Mouse (Mus musculus): ENCODE data around the gene Mef2b. TPM values are rescaled to one million over a fixed set of nuclear protein-coding genes. Genes with fewer than 3 reads are reported as not detected.

The Mef2b gene
- polyA plus RNA-seq, 1 experiment: 0.16 TPM

DNA sequence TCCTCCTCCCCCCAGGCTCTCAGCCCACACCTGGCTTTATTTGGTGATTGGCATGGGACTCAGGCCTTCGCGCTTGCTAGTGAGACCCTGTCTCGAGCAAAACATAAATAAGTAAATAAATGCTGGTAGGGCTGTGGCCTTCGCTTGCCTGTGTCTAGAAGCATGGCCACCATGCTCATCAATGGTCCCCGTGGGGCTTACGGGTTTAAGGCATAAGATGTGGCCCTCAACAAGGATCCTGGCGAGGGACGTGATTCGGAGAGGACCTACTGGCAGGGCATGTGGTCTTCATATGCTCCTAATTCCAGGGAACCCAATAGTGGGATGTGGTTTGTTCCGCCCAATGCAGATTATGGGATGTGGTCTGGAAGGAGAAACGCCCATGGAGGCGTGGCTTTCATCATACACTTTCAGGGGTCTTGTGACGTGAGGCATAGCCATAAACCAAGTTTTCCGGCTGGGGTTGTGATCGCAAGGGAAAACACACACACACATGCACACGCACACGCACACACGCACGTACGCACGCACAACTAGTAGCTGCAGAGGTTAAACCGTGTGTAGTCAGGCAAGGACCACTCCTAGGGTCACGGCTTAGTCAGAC, 28.2 kb upstream of the Mef2b start:
- no peaks in the 10 kb centered on the region for H3K27me3 ChIP-seq (replicated peaks; ENCODE audit: control insufficient read depth, insufficient read depth, low read length)
- no peaks in the 10 kb centered on the region for H3K36me3 ChIP-seq (ENCODE audit: control insufficient read depth, insufficient read depth, low read length)
- no peak overlapping the region for H3K27ac ChIP-seq (ENCODE audit: insufficient read depth, low read depth, low read length)
- WGBS: 49% methylated on average over 23 of the region's 23 CpGs
- DNase-seq: no peak
- no peak overlapping the region for H3K4me3 ChIP-seq (ENCODE audit: insufficient read depth, low read depth, low read length)
- TF ChIP-seq CTCF (conservative IDR thresholded peaks at IDR 0.05; ENCODE audit: insufficient read depth, insufficient read length, low read depth, low read length): no peak
- no peak for TF ChIP-seq POLR2A (IDR thresholded peaks at IDR 0.05; ENCODE audit: low read depth, low read length)
- no peaks in the 10 kb centered on the region for H3K4me1 ChIP-seq (ENCODE audit: control insufficient read depth, insufficient read depth, low read length)

DNA sequence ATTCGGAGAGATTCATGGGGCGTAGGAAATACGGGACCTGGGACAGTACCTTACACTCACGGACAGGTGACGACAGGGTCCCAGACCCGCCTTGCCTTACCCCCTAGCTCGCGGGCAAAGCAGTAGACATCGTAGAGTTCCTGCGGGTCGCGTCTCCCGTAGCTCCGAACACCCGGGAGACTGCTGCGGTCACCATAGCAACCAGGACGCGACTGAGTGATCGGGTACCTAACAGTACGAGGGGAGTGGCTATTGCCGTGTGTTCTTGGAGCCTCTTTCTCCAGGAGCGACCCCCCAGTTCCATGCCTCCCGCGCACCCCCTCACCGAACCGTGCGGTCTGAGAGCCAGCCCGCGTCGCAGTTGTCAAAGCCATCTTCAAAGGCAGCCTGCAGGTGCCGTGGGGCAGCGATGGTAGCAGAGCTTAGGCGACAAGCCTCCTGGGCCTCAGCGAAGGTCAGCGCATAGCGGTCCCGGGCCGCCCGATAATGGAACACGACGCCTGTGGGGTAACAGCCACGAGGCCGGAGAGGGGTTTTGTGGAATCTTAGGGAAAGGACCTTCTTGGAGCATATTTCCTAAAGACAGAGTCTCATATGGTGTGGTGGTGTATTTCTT, 27.0 kb upstream of the Mef2b start:
- Histone ChIP-seq H3K27ac (ENCODE audit: insufficient read depth, low read depth, low read length) (no peak overlapping the region), H3K4me1 (ENCODE audit: control insufficient read depth, insufficient read depth, low read length) (no peaks in the 10 kb centered on the region), H3K36me3 (ENCODE audit: control insufficient read depth, insufficient read depth, low read length) (no peaks in the 10 kb centered on the region), H3K4me3 (ENCODE audit: insufficient read depth, low read depth, low read length) (no peak overlapping the region), H3K27me3 (replicated peaks; ENCODE audit: control insufficient read depth, insufficient read depth, low read length) (no peaks in the 10 kb centered on the region)
- WGBS: 7% methylated on average over 43 of the region's 43 CpGs
- TF ChIP-seq POLR2A (IDR thresholded peaks at IDR 0.05; ENCODE audit: low read depth, low read length) (no peak), CTCF (conservative IDR thresholded peaks at IDR 0.05; ENCODE audit: insufficient read depth, insufficient read length, low read depth, low read length) (no peak)
- no peak for DNase-seq

GRCm38 (mm10) chr8:70114488-70114887, 25.0 kb upstream of the Mef2b start:
- 17% methylated on average over 6 of the region's 6 CpGs for WGBS

GRCm38 (mm10) chr8:70114892-70115291, 24.6 kb upstream of the Mef2b start:
- H3K27me3 ChIP-seq (replicated peaks; ENCODE audit: control insufficient read depth, insufficient read depth, low read length): no peaks in the 10 kb centered on the region
- H3K27ac ChIP-seq (ENCODE audit: insufficient read depth, low read depth, low read length): no peak overlapping the region
- no peak for DNase-seq
- TF ChIP-seq POLR2A (IDR thresholded peaks at IDR 0.05; ENCODE audit: low read depth, low read length): no peak
- no peak for TF ChIP-seq CTCF (conservative IDR thresholded peaks at IDR 0.05; ENCODE audit: insufficient read depth, insufficient read length, low read depth, low read length)
- no peak overlapping the region for H3K4me3 ChIP-seq (ENCODE audit: insufficient read depth, low read depth, low read length)
- H3K4me1 ChIP-seq (ENCODE audit: control insufficient read depth, insufficient read depth, low read length): no peaks in the 10 kb centered on the region
- H3K36me3 ChIP-seq (ENCODE audit: control insufficient read depth, insufficient read depth, low read length): no peaks in the 10 kb centered on the region
- 67% methylated on average over 13 of the region's 13 CpGs for WGBS

More at GRCm38 (mm10) chr8:70114488-70114887, 25.0 kb upstream of the Mef2b start:
- TF ChIP-seq POLR2A (IDR thresholded peaks at IDR 0.05; ENCODE audit: low read depth, low read length) (no peak), CTCF (conservative IDR thresholded peaks at IDR 0.05; ENCODE audit: insufficient read depth, insufficient read length, low read depth, low read length) (no peak)
- Histone ChIP-seq H3K27me3 (replicated peaks; ENCODE audit: control insufficient read depth, insufficient read depth, low read length) (no peaks in the 10 kb centered on the region), H3K4me1 (ENCODE audit: control insufficient read depth, insufficient read depth, low read length) (no peaks in the 10 kb centered on the region), H3K27ac (ENCODE audit: insufficient read depth, low read depth, low read length) (no peak overlapping the region), H3K4me3 (ENCODE audit: insufficient read depth, low read depth, low read length) (no peak overlapping the region), H3K36me3 (ENCODE audit: control insufficient read depth, insufficient read depth, low read length) (no peaks in the 10 kb centered on the region)
- DNase-seq: no peak

DNA sequence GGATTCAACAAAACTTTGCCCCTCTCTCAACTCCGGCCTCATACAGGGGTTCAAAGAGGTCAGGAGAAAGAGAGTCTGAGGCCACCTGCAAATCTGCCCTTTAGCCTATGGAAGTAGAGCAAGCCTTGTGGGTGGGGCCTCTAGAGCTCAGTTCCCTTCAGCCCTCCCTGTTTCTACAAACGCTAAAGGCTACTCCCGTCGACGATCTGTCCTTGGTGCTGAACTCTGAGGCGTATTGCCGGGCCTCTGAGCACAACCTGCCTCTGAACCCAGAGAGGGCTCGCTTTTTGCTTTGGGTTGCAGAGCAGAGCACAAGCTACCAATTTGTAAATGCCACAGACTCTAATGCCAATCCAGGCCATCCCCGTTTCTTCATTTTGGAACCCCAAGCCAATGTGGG, 21.9 kb upstream of the Mef2b start:
- WGBS: 6% methylated on average over 9 of the region's 9 CpGs
- DNase-seq: no peak
- no peak for TF ChIP-seq POLR2A (IDR thresholded peaks at IDR 0.05; ENCODE audit: low read depth, low read length)
- TF ChIP-seq CTCF (conservative IDR thresholded peaks at IDR 0.05; ENCODE audit: insufficient read depth, insufficient read length, low read depth, low read length): no peak
- Histone ChIP-seq H3K27me3 (replicated peaks; ENCODE audit: control insufficient read depth, insufficient read depth, low read length) (no peaks in the 10 kb centered on the region), H3K4me1 (ENCODE audit: control insufficient read depth, insufficient read depth, low read length) (no peaks in the 10 kb centered on the region), H3K27ac (ENCODE audit: insufficient read depth, low read depth, low read length) (no peak overlapping the region), H3K36me3 (ENCODE audit: control insufficient read depth, insufficient read depth, low read length) (no peaks in the 10 kb centered on the region), H3K4me3 (ENCODE audit: insufficient read depth, low read depth, low read length) (no peak overlapping the region)

- H3K36me3 ChIP-seq (ENCODE audit: control insufficient read depth, insufficient read depth, low read length): no peaks in the 10 kb centered on the region
- H3K4me1 ChIP-seq (ENCODE audit: control insufficient read depth, insufficient read depth, low read length): no peaks in the 10 kb centered on the region
- WGBS: 19% methylated on average over 17 of the region's 17 CpGs
- H3K27me3 ChIP-seq (replicated peaks; ENCODE audit: control insufficient read depth, insufficient read depth, low read length): no peaks in the 10 kb centered on the region
- TF ChIP-seq POLR2A (IDR thresholded peaks at IDR 0.05; ENCODE audit: low read depth, low read length) (no peak), CTCF (conservative IDR thresholded peaks at IDR 0.05; ENCODE audit: insufficient read depth, insufficient read length, low read depth, low read length) (no peak)
- no peak overlapping the region for H3K4me3 ChIP-seq (ENCODE audit: insufficient read depth, low read depth, low read length)
- H3K27ac ChIP-seq (ENCODE audit: insufficient read depth, low read depth, low read length): no peak overlapping the region
- DNase-seq: no peak
Observed at GRCm38 (mm10) chr8:70118726-70119700, 20.5 kb upstream of the Mef2b start.

DNA sequence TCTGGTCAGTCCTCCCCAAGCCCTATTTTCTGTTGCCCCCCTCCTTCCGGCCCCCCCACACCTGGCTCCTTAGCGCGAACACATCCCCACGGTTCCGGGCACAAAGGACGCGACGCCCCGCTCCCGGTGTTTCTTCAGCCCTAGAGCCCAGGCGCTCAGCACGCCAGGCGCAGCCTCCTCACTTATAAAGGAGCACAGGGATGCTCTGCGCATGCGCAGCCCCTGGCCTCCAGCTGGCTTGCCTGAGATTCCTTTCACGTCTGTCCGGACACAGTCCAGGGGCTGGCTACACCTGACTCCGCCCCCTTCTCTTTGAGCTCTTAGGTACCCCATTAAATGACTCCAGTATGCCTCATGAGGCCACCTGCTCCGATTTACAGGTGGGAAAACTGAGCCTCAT, 18.8 kb upstream of the Mef2b start, which contains the start of gene Ncan:
Ncan (minus strand) TSS at position 207 of the 400 bp plus-strand sequence.
- Histone ChIP-seq H3K27ac (ENCODE audit: insufficient read depth, low read depth, low read length) (no peak within 1 kb of the TSS), H3K4me1 (ENCODE audit: control insufficient read depth, insufficient read depth, low read length) (no peaks in the 10 kb centered on the region), H3K36me3 (ENCODE audit: control insufficient read depth, insufficient read depth, low read length) (no peaks in the 10 kb centered on the region), H3K4me3 (ENCODE audit: insufficient read depth, low read depth, low read length) (no peak within 1 kb of the TSS), H3K27me3 (replicated peaks; ENCODE audit: control insufficient read depth, insufficient read depth, low read length) (no peaks in the 10 kb centered on the region)
- TF ChIP-seq POLR2A (IDR thresholded peaks at IDR 0.05; ENCODE audit: low read depth, low read length) (no peak), CTCF (conservative IDR thresholded peaks at IDR 0.05; ENCODE audit: insufficient read depth, insufficient read length, low read depth, low read length) (no peak)
- DNase-seq: peak; percentile 67
- WGBS: 1% methylated on average over 19 of the region's 19 CpGs
